Mouse (Mus musculus): ENCODE data around the gene Ciita.

- TF ChIP-seq CTCF (IDR thresholded peaks at IDR 0.05; ENCODE audit: low read depth, low read length) (no peak), POLR2AphosphoS5 (IDR thresholded peaks at IDR 0.05; ENCODE audit: insufficient replicate concordance, low read depth, low read length) (no peak), TAL1 (conservative IDR thresholded peaks at IDR 0.05; ENCODE audit: low read depth, low read length) (no peak), GATA1 (IDR thresholded peaks at IDR 0.05; ENCODE audit: borderline replicate concordance, low read length) (no peak)
Measured at GRCm38 (mm10) chr16:10574936-10575335, 95.1 kb downstream of the Ciita start.
